In the genomic region with DNA sequence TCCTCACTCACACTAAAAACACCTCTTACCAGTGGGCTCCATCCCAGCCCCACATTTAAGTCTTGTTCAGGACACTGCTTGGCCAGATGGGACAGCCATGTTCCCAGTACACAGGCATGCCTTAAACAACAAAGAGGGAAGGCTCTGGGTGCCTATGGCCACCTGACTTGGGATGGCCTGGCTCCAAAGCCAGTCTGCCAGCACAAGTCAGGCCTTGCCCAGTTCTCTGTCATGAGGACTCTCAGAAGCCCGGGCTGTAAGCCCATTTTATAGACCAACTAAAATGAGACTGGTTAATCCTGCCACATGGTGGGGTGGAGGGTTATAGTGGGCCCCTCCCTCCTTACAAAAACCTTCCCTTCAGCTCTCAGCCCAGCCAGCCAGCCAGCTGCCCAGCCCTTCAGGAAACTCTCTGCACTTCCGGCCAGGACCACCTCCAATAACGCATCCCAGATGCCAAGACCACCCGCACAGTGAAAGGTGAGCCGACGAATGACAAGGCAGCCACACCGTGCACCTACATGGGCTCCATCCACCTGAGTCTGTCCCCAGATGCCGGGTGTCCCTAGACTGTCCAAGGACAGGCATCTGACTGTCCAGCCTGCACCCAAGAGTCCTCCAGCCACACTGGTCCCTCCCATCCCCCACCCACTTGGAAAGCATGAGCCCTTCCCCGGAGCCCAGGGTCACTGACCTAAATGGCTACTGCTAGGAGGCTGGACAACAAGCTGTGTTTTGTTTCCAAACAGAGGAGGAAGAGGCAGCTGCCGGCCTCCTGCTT, we compare ENCODE assay signal across 10 mouse cellular contexts. TPM values are rescaled to one million over a fixed set of nuclear protein-coding genes. Genes with fewer than 3 reads are reported as not detected.
DNase-seq lines count a peak whose midpoint lies in the region; ATAC-seq lines count a peak whose summit lies in the region.
"Had no signal": no experiment of that assay in that cellular context is flagged by ENCODE, and none has a peak within 500 bp of the region (broad histone marks: within the 10 kb centered on the region; RNA-seq: fewer than 3 reads in every experiment).

No protein-coding gene starts in this region.

- H3K27me3 ChIP-seq in embryonic facial prominence, embryonic 11.5 days (ENCODE audit: control insufficient read depth, insufficient read depth, low read length) = no peaks in the 10 kb centered on the region
- no peaks in the 10 kb centered on the region for H3K27me3 ChIP-seq in limb, embryonic 10.5 days (ENCODE audit: low read depth, poor library complexity, severe bottlenecking)
- H3K27me3 ChIP-seq: heart, embryonic 13.5 days had no signal

- peaks cover 7% of the 10 kb centered on the region for H3K4me1 ChIP-seq in embryonic facial prominence, embryonic 11.5 days (ENCODE audit: control insufficient read depth, insufficient read depth, low read length)
- H3K4me1 ChIP-seq in limb, embryonic 10.5 days = peaks cover 61% of the 10 kb centered on the region

- H3K9ac ChIP-seq in embryonic facial prominence, embryonic 11.5 days (replicated peaks; ENCODE audit: low read length) = peak overlapping the region; percentile 18; the same call in 1 of the 2 replicates
- H3K9ac ChIP-seq: heart, embryonic 13.5 days had no signal

- peak; percentile 12; the same call in 1 of the 2 replicates for ATAC-seq in embryonic facial prominence, embryonic 11.5 days (replicated peaks; ENCODE audit: insufficient number of reproducible peaks, low FRiP score, low TSS enrichment, low read depth)
- ATAC-seq in frontal cortex, adult (ENCODE audit: low TSS enrichment) = no peak

- no peaks in the 10 kb centered on the region for H3K9me3 ChIP-seq in embryonic facial prominence, embryonic 11.5 days (replicated peaks; ENCODE audit: control insufficient read depth, low read length)
- H3K9me3 ChIP-seq in limb, embryonic 10.5 days (replicated peaks) = no peaks in the 10 kb centered on the region
- H3K9me3 ChIP-seq: heart, embryonic 13.5 days had no signal

- DNase-seq in heart, adult 18-20 months = peak; percentile 63 to 65
- no peak for DNase-seq in heart, postnatal 4 days
- DNase-seq in NIH3T3 (ENCODE audit: low read depth) = peak; percentile 24
- peak; percentile 83 for DNase-seq in embryonic facial prominence, embryonic 11.5 days (ENCODE audit: low spot score)
- DNase-seq in limb, embryonic 10.5 days (ENCODE audit: low spot score) = peak; percentile 93
- no peak for DNase-seq in right cerebral cortex, adult 2 months (ENCODE audit: low spot score in 2 of 2)
- DNase-seq in frontal cortex, postnatal 36 days (ENCODE audit: low spot score in 2 of 2) = no peak
- DNase-seq: thymus, postnatal 14 days had no signal

- 25% methylated on average over 10 of the region's 10 CpGs for WGBS in embryonic facial prominence, embryonic 11.5 days
- 15% methylated on average over 10 of the region's 10 CpGs for WGBS in limb, embryonic 10.5 days

- H3K27ac ChIP-seq in embryonic facial prominence, embryonic 11.5 days (replicated peaks; ENCODE audit: low read depth, low read length) = peak overlapping the region; percentile 52; the same call in 1 of the 2 replicates
- peak overlapping the region; percentile 92 for H3K27ac ChIP-seq in limb, embryonic 10.5 days
- H3K27ac ChIP-seq: heart, embryonic 13.5 days had no signal

- peaks cover 2% of the 10 kb centered on the region; the same call in 1 of the 2 replicates for H3K36me3 ChIP-seq in embryonic facial prominence, embryonic 11.5 days (replicated peaks; ENCODE audit: control insufficient read depth, insufficient read depth, low read depth, low read length)
- peaks cover 13% of the 10 kb centered on the region for H3K36me3 ChIP-seq in limb, embryonic 10.5 days
- H3K36me3 ChIP-seq: heart, embryonic 13.5 days had no signal

- no peak overlapping the region for H3K4me2 ChIP-seq in embryonic facial prominence, embryonic 11.5 days (ENCODE audit: low read depth, low read length)
- H3K4me2 ChIP-seq: heart, embryonic 13.5 days had no signal

- no peak overlapping the region for H3K4me3 ChIP-seq in embryonic facial prominence, embryonic 11.5 days (ENCODE audit: low read depth, low read length)
- H3K4me3 ChIP-seq in limb, embryonic 10.5 days = peak overlapping the region; percentile 31
- H3K4me3 ChIP-seq: heart, embryonic 13.5 days had no signal

RNA-seq across cellular contexts. Expression of a gene that starts 11.6 kb away (rescaled TPM):
- total RNA-seq in heart, adult 18-20 months (2021) = 1 to 10 TPM; 1.2 to 2.1 TPM
- total RNA-seq in heart, postnatal 4 days (2021) = 1 to 10 TPM; 4.7 to 5.6 TPM
- 5.7 and 6.4 TPM in 2 replicates for polyA plus RNA-seq in embryonic facial prominence, embryonic 11.5 days (2014; fragmentation: Nextera tagmentation; extraction: Ambion mirVana)
- 8.9 and 9.0 TPM in 2 replicates for polyA plus RNA-seq in limb, embryonic 10.5 days (2016; fragmentation: Nextera tagmentation; extraction: Ambion mirVana)

RNA-seq across cellular contexts. Expression of a gene that starts 50.9 kb away (rescaled TPM):
- total RNA-seq in heart, adult 18-20 months (2021) = 10 to 100 TPM; 37.7 to 39.5 TPM
- 10 to 100 TPM; 50.6 to 54.8 TPM for total RNA-seq in heart, postnatal 4 days (2021)
- 21.2 and 26.2 TPM in 2 replicates for polyA plus RNA-seq in embryonic facial prominence, embryonic 11.5 days (2014; fragmentation: Nextera tagmentation; extraction: Ambion mirVana)
- polyA plus RNA-seq in limb, embryonic 10.5 days (2016; fragmentation: Nextera tagmentation; extraction: Ambion mirVana) = 42.5 and 43.7 TPM in 2 replicates

Comparison
In these comparisons a context has a peak if more than half of its experiments do, and no peak if none do; other contexts are left out.
1. DNase-seq: peak in heart, adult 18-20 months (2 of 2), NIH3T3 (single experiment), embryonic facial prominence, embryonic 11.5 days (single experiment) and limb, embryonic 10.5 days (single experiment); none in heart, postnatal 4 days (single experiment), right cerebral cortex, adult 2 months (0 of 2) and frontal cortex, postnatal 36 days (0 of 2).